Mouse (Mus musculus) heart, embryonic 16.5 days (tissue): ENCODE results near the gene Ccdc146. TPM values are rescaled to one million over a fixed set of nuclear protein-coding genes. Genes with fewer than 3 reads are reported as not detected.
"Not testable (repeated sequence)": the region's sequence is repeated elsewhere in the genome, so short reads cannot be mapped to it uniquely, and the experiment has no call there.

Source experiments
- ATAC-seq: fragments of 200-750 bp; cut with Nextera tagmentation; replicated peaks from 2 replicates; pipeline ENCODE4 v1.8.0; 2017; ENCODE audit warnings: moderate number of reproducible peaks; ENCODE audit not compliant: insufficient read depth, low FRiP score; ENCODE audit errors: extremely low read depth
- H3K27ac ChIP-seq: fragments of 300-500 bp; sonication (generic); 2 replicates; pipeline ENCODE4 v1.5.1; 2014; ENCODE audit warnings: mild to moderate bottlenecking, low read length, control low read depth, moderate library complexity
- H3K27me3 ChIP-seq: fragments of 300-500 bp; sonication (generic); 2 replicates; pipeline ENCODE4 v1.6.1; 2014; ENCODE audit warnings: low read length, mixed read lengths; ENCODE audit not compliant: control insufficient read depth, insufficient read depth
- H3K36me3 ChIP-seq: fragments of 300-500 bp; sonication (generic); 2 replicates; pipeline ENCODE4 v1.6.1; 2014; ENCODE audit not compliant: control insufficient read depth, insufficient read depth
- H3K4me1 ChIP-seq: fragments of 300-500 bp; sonication (generic); 2 replicates; pipeline ENCODE4 v1.6.1; 2014; ENCODE audit warnings: low read length, mixed read lengths; ENCODE audit not compliant: control insufficient read depth, insufficient read depth
- H3K4me2 ChIP-seq: fragments of 300-500 bp; sonication (generic); 2 replicates; pipeline ENCODE4 v1.6.1; 2014; ENCODE audit warnings: low read depth, mild to moderate bottlenecking, control low read depth, low read length
- H3K4me3 ChIP-seq: fragments of 300-500 bp; sonication (generic); 2 replicates; pipeline ENCODE4 v1.5.1; 2014; ENCODE audit warnings: mild to moderate bottlenecking, control low read depth, low read length
- H3K9ac ChIP-seq: fragments of 300-500 bp; sonication (generic); 2 replicates; pipeline ENCODE4 v1.6.1; 2014; ENCODE audit warnings: low read length, control low read depth
- H3K9me3 ChIP-seq: fragments of 300-500 bp; sonication (generic); replicated peaks from 2 replicates; pipeline ENCODE4 v1.6.1; 2016; ENCODE audit warnings: low read length; ENCODE audit not compliant: control insufficient read depth
- WGBS: fragments of 180-500 bp; shearing (Covaris S2); extraction: QIAGEN DNeasy Blood & Tissue Kit; methylation state at CpG from one replicate; pipeline ENCODE4 v1.1.7; 2014; 5-methylcytosine and 5-hydroxymethylcytosine counted together
- polyA plus RNA-seq: library from polyadenylated mRNA; unstranded; fragments of >200 nt; fragmentation: Nextera tagmentation; extraction: Ambion mirVana; gene quantifications from 2 replicates; pipeline ENCODE4 v1.2.1, GENCODE M21; 2015

Gene Ccdc146
- polyA plus RNA-seq, 1 experiment from 2014 or later = 3.1 TPM

DNA sequence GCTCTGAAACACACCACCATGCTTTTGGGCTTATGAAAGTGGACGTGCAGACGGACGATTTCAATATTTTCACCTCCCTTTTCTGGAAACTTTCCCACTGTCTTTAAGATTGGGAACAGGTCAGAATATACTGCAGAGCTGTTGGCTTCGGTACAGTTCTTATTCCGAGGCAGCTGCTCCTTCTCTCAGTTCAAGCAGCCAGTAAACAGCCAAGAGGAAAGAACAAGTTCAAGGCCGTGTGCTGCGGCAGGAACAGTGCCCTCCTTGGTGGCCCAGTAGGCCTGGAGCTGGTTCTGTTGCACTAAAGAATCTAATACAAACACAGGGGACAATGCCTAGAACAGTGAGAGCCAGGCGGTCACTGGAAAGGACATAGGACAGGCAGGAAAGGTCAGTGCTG, 133.9 kb downstream of the Ccdc146 start:
- no peaks in the 10 kb centered on the region for H3K36me3 ChIP-seq
- no peaks in the 10 kb centered on the region for H3K27me3 ChIP-seq
- peaks cover 2% of the 10 kb centered on the region; the same call in 1 of the 2 replicates for H3K4me1 ChIP-seq
- no peak for ATAC-seq
- no peak overlapping the region for H3K4me3 ChIP-seq
- no peak overlapping the region for H3K9ac ChIP-seq
- H3K27ac ChIP-seq = no peak overlapping the region
- WGBS = 71% methylated on average over 8 of the region's 8 CpGs
- no peaks in the 10 kb centered on the region for H3K9me3 ChIP-seq
- H3K4me2 ChIP-seq = no peak overlapping the region

DNA sequence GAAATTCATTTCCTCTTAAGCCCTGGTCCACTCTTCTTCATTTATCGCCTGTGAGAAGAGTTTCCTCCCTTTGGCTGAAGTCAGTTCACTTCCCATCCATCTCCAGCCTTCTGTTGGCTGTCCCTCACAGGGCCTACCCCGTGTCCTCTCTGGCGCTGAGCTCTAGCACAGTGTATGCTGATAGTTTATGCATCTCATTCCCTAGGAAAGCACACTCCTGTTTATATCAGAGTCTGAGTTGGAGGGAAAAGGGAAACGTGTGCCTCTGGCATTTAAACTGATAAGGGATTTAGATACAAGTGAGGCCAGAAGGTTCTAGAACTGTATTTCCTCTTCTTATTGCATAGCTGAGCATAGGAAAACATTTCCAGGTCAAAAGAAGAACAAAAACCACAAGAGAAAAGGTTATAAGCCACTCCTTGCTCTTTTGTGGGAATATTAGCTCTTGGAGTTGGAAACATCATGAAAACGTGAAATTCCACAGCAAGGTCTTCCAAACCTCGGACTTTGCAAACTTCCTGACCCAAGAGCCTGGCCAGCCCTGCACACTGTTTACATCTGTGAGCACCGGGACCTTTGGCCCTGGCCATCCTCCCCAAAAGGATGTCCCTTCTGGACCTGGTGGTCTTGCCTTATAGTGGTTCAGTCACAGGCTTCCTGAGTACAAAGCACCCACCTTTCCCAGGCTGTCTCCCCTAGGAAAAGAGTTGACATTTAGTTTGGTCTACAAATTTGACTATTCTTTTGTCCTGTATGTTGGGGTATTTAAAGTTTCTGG, 135.6 kb downstream of the Ccdc146 start:
- Histone ChIP-seq H3K4me2 (no peak overlapping the region), H3K4me1 (peaks cover 2% of the 10 kb centered on the region; the same call in 1 of the 2 replicates), H3K27ac (peak overlapping the region; percentile 37; the same call in 1 of the 2 replicates), H3K9ac (no peak overlapping the region), H3K27me3 (no peaks in the 10 kb centered on the region), H3K9me3 (no peaks in the 10 kb centered on the region), H3K36me3 (no peaks in the 10 kb centered on the region), H3K4me3 (no peak overlapping the region)
- 48% methylated on average over 7 of the region's 7 CpGs for WGBS
- ATAC-seq = peak; percentile 69

DNA sequence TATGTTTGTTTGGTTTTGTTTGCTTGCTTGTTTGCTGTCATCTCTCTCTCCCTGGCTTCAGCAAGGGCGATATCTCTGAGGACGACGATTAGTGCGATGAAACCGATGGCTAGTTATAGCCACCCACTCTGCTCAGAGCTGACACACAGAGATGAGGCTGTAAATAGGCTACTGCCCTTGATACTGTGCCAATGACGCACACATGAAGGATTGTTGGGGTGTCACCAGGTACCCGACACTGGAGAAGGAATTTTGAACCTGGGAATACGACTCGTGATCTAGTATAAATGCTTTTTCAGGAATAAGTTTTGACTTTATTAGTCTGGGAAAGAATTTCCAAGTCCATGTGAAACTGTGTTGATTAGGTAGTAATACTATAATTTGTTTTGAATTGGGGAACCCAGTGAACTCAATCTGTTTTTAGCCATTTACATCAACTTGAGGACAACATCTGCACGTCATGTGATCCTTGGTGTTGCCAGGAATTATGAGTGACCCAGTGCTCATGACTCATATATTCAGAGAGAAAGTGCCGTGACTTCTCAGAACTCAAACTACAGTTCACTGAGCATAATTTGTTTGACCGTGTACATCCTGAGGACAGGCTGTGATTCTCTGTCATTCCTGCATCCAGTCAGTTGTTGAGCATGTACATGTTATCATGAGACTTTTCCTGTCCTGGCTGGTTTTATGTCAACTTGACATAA, 141.0 kb downstream of the Ccdc146 start:
- Histone ChIP-seq H3K9me3 (no peaks in the 10 kb centered on the region), H3K4me3 (no peak overlapping the region), H3K27ac (no peak overlapping the region), H3K9ac (no peak overlapping the region), H3K27me3 (no peaks in the 10 kb centered on the region), H3K4me2 (no peak overlapping the region), H3K36me3 (no peaks in the 10 kb centered on the region), H3K4me1 (peaks cover under 1% of the 10 kb centered on the region; the same call in 1 of the 2 replicates)
- 75% methylated on average over 12 of the region's 12 CpGs for WGBS
- ATAC-seq = no peak

DNA sequence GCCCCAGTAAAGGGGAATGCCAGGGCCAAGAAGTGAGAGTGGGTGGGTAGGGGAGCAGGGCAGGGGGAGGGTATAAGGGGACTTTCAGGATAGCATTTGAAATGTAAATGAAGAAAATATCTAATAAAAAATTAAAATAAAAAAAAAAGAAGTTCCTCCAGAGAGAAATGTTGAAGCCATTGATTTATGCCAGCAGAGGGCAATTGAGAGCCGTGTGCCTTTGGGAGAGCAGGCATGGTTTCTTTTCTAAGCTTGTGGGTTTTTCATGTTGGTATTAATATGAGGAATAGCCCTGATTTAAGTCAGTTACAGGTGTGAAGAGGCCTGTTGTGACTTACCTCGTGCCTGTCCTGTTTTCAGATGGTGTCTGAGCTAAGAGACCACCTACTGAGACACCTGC, 146.8 kb downstream of the Ccdc146 start:
- H3K4me1 ChIP-seq, ATAC-seq, H3K9ac ChIP-seq, H3K4me3 ChIP-seq, H3K9me3 ChIP-seq, H3K27ac ChIP-seq, H3K36me3 ChIP-seq, H3K4me2 ChIP-seq, H3K27me3 ChIP-seq: not testable (repeated sequence)
- whole genome bisulfite sequencing = 54% methylated on average over 2 of the region's 2 CpGs

- Histone ChIP-seq H3K27me3 (no peaks in the 10 kb centered on the region), H3K27ac (peak overlapping the region; percentile 11; the same call in 1 of the 2 replicates), H3K4me1 (no peaks in the 10 kb centered on the region), H3K4me2 (no peak overlapping the region), H3K9ac (no peak overlapping the region), H3K36me3 (no peaks in the 10 kb centered on the region), H3K4me3 (no peak overlapping the region), H3K9me3 (no peaks in the 10 kb centered on the region)
- no peak for ATAC-seq
- WGBS = 60% methylated on average over 9 of the region's 9 CpGs
Observed at GRCm38 (mm10) chr5:21271386-21272354, 152.8 kb downstream of the Ccdc146 start.

DNA sequence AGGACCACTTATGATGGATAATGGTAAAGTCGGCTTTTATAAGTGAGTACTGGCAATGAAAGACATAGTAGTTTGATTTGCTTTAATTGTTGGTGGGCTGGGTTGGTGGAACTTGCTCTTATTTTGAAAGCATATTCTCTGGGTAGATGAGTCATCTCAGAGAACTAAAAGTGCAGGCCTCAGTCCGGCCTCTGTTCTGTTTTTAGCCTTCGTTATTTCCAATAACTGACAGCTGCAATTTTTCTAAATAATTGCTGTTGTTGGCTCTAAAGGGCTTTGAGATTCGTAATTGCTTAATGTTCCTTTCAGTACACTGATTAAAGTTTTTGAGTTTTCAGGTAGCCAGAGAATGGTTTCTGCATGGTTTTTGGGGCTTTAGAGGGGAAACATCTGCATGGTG, 153.7 kb downstream of the Ccdc146 start:
- 51% methylated on average over 4 of the region's 4 CpGs for WGBS
- Histone ChIP-seq H3K27ac (peak overlapping the region; percentile 11; the same call in 1 of the 2 replicates), H3K4me1 (no peaks in the 10 kb centered on the region), H3K36me3 (no peaks in the 10 kb centered on the region), H3K9me3 (no peaks in the 10 kb centered on the region), H3K4me2 (no peak overlapping the region), H3K27me3 (no peaks in the 10 kb centered on the region), H3K9ac (no peak overlapping the region), H3K4me3 (no peak overlapping the region)
- no peak for ATAC-seq

DNA sequence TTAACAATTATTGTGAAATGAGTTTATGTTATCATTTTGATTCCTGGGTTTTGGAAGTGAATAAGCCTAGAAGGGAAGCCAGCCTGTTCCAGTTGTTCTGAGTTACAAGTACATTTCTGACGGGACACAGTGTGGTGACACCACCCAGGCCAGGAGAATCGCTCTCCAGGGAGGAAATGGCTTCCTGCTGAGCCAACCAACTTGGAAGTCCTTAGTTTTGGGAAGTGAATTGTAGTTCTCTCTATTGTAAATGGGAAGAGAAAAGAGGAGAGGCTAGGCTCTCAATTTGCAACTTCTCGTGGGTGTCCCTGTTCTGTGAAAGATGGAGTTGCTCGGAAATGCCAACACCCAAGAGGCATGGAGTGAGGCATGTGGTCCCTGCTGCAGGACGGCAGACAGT, 155.0 kb downstream of the Ccdc146 start:
- 63% methylated on average over 5 of the region's 5 CpGs for WGBS
- ATAC-seq = no peak

GRCm38 (mm10) chr5:21267090-21267489, 157.4 kb downstream of the Ccdc146 start:
- no peaks in the 10 kb centered on the region for H3K4me1 ChIP-seq
- no peak overlapping the region for H3K27ac ChIP-seq
- H3K27me3 ChIP-seq = no peaks in the 10 kb centered on the region
- H3K4me3 ChIP-seq = no peak overlapping the region
- no peaks in the 10 kb centered on the region for H3K9me3 ChIP-seq
- H3K4me2 ChIP-seq = no peak overlapping the region
- no peak overlapping the region for H3K9ac ChIP-seq
- ATAC-seq = no peak
- WGBS = 80% methylated on average over 2 of the region's 2 CpGs
- H3K36me3 ChIP-seq = no peaks in the 10 kb centered on the region

More for the DNA sequence above, 155.0 kb downstream of the Ccdc146 start:
- H3K27me3 ChIP-seq = no peaks in the 10 kb centered on the region
- H3K27ac ChIP-seq = no peak overlapping the region
- no peak overlapping the region for H3K4me3 ChIP-seq
- H3K4me1 ChIP-seq = no peaks in the 10 kb centered on the region
- no peak overlapping the region for H3K9ac ChIP-seq
- H3K36me3 ChIP-seq = no peaks in the 10 kb centered on the region
- no peaks in the 10 kb centered on the region for H3K9me3 ChIP-seq
- H3K4me2 ChIP-seq = no peak overlapping the region
